Mouse (Mus musculus): ENCODE data around the gene Cnot10.

The Cnot10 gene

GRCm38 (mm10) chr9:114578646-114579045 lies 61.3 kb downstream of the Cnot10 start:
- DNase-seq (ENCODE audit: low spot score) = no peak

GRCm38 (mm10) chr9:114576001-114576400 lies 64.0 kb downstream of the Cnot10 start:
- no peak for DNase-seq (ENCODE audit: low spot score)

- no peak for DNase-seq (ENCODE audit: low spot score)
These were observed 66.5 kb downstream of the Cnot10 start for GRCm38 (mm10) chr9:114573528-114573927.

GRCm38 (mm10) chr9:114568682-114569474 lies 71.1 kb downstream of the Cnot10 start:
- no peak for DNase-seq (ENCODE audit: low spot score)

GRCm38 (mm10) chr9:114564667-114565066 lies 75.3 kb downstream of the Cnot10 start:
- peak; percentile 39 for DNase-seq (ENCODE audit: low spot score)

GRCm38 (mm10) chr9:114563761-114564606 lies 76.0 kb downstream of the Cnot10 start, which contains the start of gene Trim71:
Gene Trim71, minus strand, starts transcription at chr9:114564369.
- peak; percentile 68 for DNase-seq (ENCODE audit: low spot score)

GRCm38 (mm10) chr9:114562919-114563751 lies 76.8 kb downstream of the Cnot10 start:
- DNase-seq (ENCODE audit: low spot score) = peak; percentile 59

- DNase-seq (ENCODE audit: low spot score) = peak; percentile 41
These were observed 77.7 kb downstream of the Cnot10 start for GRCm38 (mm10) chr9:114562031-114562918.

GRCm38 (mm10) chr9:114561671-114561971 lies 78.4 kb downstream of the Cnot10 start:
- DNase-seq (ENCODE audit: low spot score) = peak; percentile 53

- DNase-seq (ENCODE audit: low spot score) = no peak
These were observed 79.0 kb downstream of the Cnot10 start for GRCm38 (mm10) chr9:114560771-114561670.

GRCm38 (mm10) chr9:114560141-114560540 lies 79.8 kb downstream of the Cnot10 start:
- DNase-seq (ENCODE audit: low spot score) = no peak

- DNase-seq (ENCODE audit: low spot score) = no peak
These were observed 82.9 kb downstream of the Cnot10 start for GRCm38 (mm10) chr9:114557086-114557485.

- no peak for DNase-seq (ENCODE audit: low spot score)
These were observed 83.6 kb downstream of the Cnot10 start for GRCm38 (mm10) chr9:114556276-114556855.

GRCm38 (mm10) chr9:114554355-114554979 lies 85.5 kb downstream of the Cnot10 start:
- peak; percentile 52 for DNase-seq (ENCODE audit: low spot score)

- DNase-seq (ENCODE audit: low spot score) = no peak
These were observed 86.2 kb downstream of the Cnot10 start for GRCm38 (mm10) chr9:114553828-114554227.

GRCm38 (mm10) chr9:114550033-114550432 lies 90.0 kb downstream of the Cnot10 start:
- DNase-seq (ENCODE audit: low spot score) = no peak

- DNase-seq (ENCODE audit: low spot score) = no peak
These were observed 90.9 kb downstream of the Cnot10 start for GRCm38 (mm10) chr9:114549117-114549516.

- DNase-seq (ENCODE audit: low spot score) = no peak
These were observed 91.5 kb downstream of the Cnot10 start for GRCm38 (mm10) chr9:114548496-114548895.

GRCm38 (mm10) chr9:114547643-114548077 lies 92.3 kb downstream of the Cnot10 start:
- DNase-seq (ENCODE audit: low spot score) = no peak
